ENCODE assay signal across 26 mouse cellular contexts in genomic region chr3:41210333-41210732, GRCm38 (mm10).
"Had no signal": no experiment of that assay in that cellular context is flagged by ENCODE, and none has a peak within 500 bp of the region (broad histone marks: within the 10 kb centered on the region; RNA-seq: fewer than 3 reads in every experiment).

No protein-coding gene starts in this region.

- DNase-seq: gastrocnemius, postnatal 14 days; gastrocnemius, postnatal 36 days; heart, adult 18-20 months; heart, postnatal 14 days; heart, postnatal 36 days; kidney, adult 11 months; kidney, adult 2 months; kidney, adult 9 months; kidney, postnatal 14 days; kidney, postnatal 36 days; layer of hippocampus, adult 9-11 months; layer of hippocampus, postnatal 36 days; left cerebral cortex, postnatal 4 days had no signal

- H3K27ac ChIP-seq: heart, embryonic 10.5 days; heart, embryonic 13.5 days; heart, embryonic 15.5 days; hindbrain, embryonic 13.5 days; hindbrain, embryonic 15.5 days; hindbrain, postnatal 0 days; kidney, embryonic 15.5 days; kidney, postnatal 0 days; limb, embryonic 13.5 days; limb, embryonic 15.5 days; liver, embryonic 12.5 days; liver, embryonic 14.5 days had no signal

- ATAC-seq: hindbrain, postnatal 0 days; intestine, embryonic 16.5 days; liver, embryonic 12.5 days had no signal

- H3K4me1 ChIP-seq: heart, embryonic 10.5 days; heart, embryonic 13.5 days; heart, embryonic 15.5 days; hindbrain, embryonic 13.5 days; hindbrain, embryonic 15.5 days; kidney, embryonic 15.5 days; limb, embryonic 15.5 days; liver, embryonic 12.5 days had no signal

- H3K36me3 ChIP-seq: heart, embryonic 10.5 days; heart, embryonic 13.5 days; heart, embryonic 15.5 days; hindbrain, embryonic 13.5 days; hindbrain, embryonic 15.5 days; kidney, embryonic 15.5 days; limb, embryonic 13.5 days; limb, embryonic 15.5 days; liver, embryonic 12.5 days had no signal

- H3K4me3 ChIP-seq: heart, embryonic 10.5 days; heart, embryonic 13.5 days; heart, embryonic 15.5 days; hindbrain, embryonic 13.5 days; hindbrain, embryonic 15.5 days; kidney, embryonic 15.5 days; limb, embryonic 13.5 days; limb, embryonic 15.5 days; liver, embryonic 12.5 days had no signal

- H3K9ac ChIP-seq: heart, embryonic 13.5 days; heart, embryonic 15.5 days; hindbrain, embryonic 13.5 days; hindbrain, embryonic 15.5 days; kidney, embryonic 15.5 days; limb, embryonic 13.5 days; limb, embryonic 15.5 days; liver, embryonic 12.5 days; liver, embryonic 14.5 days had no signal

- H3K27me3 ChIP-seq: heart, embryonic 13.5 days; heart, embryonic 15.5 days; hindbrain, embryonic 13.5 days; hindbrain, embryonic 15.5 days; kidney, embryonic 15.5 days; limb, embryonic 13.5 days; limb, embryonic 15.5 days had no signal

- H3K4me2 ChIP-seq: heart, embryonic 13.5 days; heart, embryonic 15.5 days; hindbrain, embryonic 13.5 days; hindbrain, embryonic 15.5 days; kidney, embryonic 15.5 days; limb, embryonic 13.5 days; limb, embryonic 15.5 days; liver, embryonic 12.5 days had no signal

- H3K9me3 ChIP-seq: heart, embryonic 10.5 days; heart, embryonic 13.5 days; heart, embryonic 15.5 days; hindbrain, embryonic 13.5 days; hindbrain, embryonic 15.5 days; kidney, embryonic 15.5 days; limb, embryonic 13.5 days; limb, embryonic 15.5 days; liver, embryonic 12.5 days had no signal
